Mouse (Mus musculus): ENCODE measurements around the gene Grasp.

The Grasp gene

GRCm38 (mm10) chr15:101274380-101274779 lies 50.4 kb downstream of the Grasp start:
- no peak for DNase-seq (ENCODE audit: low spot score in 2 of 2)

GRCm38 (mm10) chr15:101277351-101277899 lies 53.4 kb downstream of the Grasp start:
- no peak for DNase-seq (ENCODE audit: low spot score in 2 of 2)

GRCm38 (mm10) chr15:101278589-101278988 lies 54.6 kb downstream of the Grasp start:
- no peak for DNase-seq (ENCODE audit: low spot score in 2 of 2)

GRCm38 (mm10) chr15:101279430-101279999 lies 55.5 kb downstream of the Grasp start:
- no peak for DNase-seq (ENCODE audit: low spot score in 2 of 2)
